Mouse (Mus musculus) frontal cortex, postnatal 10 days (tissue): ENCODE measurements around the gene Tdrd3.
A peak's percentile ranks its signal among the peaks of the same experiment; 100 is the strongest.

Experiments
- DNase-seq, 2 experiments: peaks; one replicate each; pipeline ENCODE4 v3.0.0; 2022; ENCODE audit warnings: low spot score in 2 of 2, mixed read lengths in 1 of 2

Tdrd3 gene

GRCm38 (mm10) chr14:87415808-87416721 is at the start of gene Tdrd3:
Gene Tdrd3 (plus strand): TSS chr14:87416639.
- peak; percentile 90 to 93 for DNase-seq

DNA sequence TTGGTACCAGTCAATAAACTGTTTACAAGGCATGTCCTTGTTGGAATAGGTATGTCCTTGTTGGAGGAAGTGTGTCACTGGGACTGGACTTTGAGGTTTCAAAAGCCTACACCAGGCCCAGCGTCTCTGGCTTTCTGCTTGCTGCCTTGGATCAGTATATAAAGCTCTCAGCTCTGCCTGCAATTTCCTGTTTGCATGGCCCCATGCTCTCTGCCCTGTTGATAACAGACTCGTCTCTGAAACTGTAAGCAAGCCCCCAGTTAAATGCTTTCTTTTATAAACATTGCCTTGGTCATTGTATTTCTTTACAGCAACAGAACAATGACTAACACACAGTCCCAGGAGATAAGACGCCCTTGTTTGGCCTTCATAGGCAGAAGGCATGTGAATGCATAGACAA is 49.3 kb upstream of the Tdrd3 start:
- DNase-seq = no peak

DNA sequence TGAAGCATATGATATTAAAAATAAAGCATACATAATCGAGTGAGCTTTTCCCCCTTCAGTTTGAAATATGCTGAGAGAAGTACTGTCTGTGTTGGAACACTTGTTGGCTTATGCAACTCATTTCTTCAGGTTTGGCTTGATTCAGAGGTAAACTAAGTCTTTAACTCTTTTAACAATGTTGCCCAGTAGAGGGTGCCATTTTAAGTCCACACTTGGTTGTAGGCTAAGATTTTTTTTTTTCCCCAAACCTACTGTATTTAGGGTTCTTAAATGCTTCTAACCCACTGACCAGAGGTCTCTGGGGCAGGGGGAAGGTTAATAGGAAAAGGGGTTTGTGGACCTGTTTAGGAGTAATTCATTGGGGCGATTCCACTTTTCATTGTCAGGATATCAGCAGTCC is 33.4 kb upstream of the Tdrd3 start:
- no peak for DNase-seq

- DNase-seq = no peak
These were observed 31.9 kb upstream of the Tdrd3 start for GRCm38 (mm10) chr14:87384288-87385268.

DNA sequence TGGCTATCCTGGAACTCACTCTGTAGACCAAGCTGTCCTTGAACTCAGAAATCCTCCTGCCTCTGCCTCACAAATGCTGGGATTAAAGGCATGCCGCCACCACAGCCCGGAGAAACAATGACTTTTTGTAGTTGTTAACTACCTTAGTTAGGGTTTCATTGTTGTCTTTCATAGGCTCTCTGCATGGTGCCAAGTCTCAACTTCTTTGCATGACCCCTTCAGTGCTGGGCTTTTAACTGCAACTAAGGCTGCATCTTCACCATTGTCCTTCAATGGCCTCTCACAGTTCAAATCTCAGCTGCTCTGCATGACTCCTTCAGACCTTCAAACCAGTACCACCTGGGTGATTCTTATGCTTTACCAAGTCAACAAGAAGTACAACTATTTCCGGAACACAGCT is 23.3 kb upstream of the Tdrd3 start:
- DNase-seq = no peak

GRCm38 (mm10) chr14:87396643-87397042 is 19.8 kb upstream of the Tdrd3 start:
- no peak for DNase-seq

DNA sequence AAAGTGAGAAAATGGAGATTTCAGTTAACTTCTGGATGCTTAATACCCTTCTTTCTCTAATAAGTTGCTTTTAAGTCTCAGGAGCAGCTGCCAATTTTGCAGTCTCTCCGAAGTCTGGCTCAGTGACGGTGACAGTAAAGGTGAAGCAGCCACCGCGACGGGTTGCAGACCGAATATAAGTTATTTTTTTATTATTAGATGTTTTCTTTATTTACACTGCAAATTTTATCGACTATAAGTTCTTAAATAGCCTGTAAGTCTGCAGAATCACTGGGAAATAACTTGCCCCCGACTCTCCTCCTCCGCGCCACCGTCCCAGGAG is 992 bp upstream of the Tdrd3 start:
- no peak for DNase-seq

DNA sequence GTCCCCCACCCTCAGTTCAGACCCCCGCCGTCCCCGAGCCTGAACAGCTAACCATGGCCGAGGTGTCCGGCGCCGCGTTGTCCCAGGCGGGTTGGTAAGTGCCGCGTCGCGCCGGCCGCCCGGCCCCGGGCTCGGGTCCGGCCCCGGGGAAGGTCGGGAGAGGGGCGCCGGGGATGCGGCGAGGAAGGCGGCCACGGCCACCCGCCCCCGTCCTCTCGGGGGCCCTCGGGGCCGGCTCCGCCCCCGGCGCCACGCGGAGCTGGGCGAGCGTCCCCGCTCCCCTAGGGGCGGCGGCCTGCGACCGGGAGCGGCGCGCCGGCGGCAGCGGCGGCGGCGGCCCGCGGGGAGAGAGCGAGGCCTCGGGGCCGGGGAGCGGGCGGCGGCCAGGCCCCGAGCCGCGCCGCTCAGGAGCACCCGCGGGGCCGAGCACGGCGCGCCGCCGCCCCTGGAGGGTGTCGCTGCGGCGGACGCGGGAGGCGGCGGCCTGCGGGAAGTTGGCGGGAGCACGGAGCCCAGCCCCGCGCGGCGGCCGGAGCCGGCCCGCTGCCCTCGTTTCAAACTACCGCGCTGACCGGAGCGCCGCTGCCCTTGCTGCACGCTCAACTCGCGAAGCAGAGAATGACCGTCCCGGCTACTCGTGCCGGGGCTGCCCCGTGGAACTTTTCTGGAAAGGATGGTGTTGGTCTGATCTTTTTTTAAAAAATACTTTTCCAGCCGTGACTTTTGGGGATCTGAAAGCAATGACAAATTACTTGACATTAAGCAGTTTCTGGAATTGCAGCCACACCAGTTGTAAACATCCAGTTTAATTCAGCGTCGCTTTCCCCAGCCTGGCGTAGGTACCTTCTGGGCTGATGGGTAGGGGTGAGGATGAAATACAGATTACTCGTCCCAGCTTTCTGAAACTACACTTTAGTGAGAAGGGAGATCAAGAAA is 584 bp downstream of the Tdrd3 start:
- DNase-seq = peak; percentile 19 to 40

- no peak for DNase-seq
These were observed 1.2 kb downstream of the Tdrd3 start for GRCm38 (mm10) chr14:87417691-87418070.

- DNase-seq = no peak
These were observed 3.3 kb downstream of the Tdrd3 start for GRCm38 (mm10) chr14:87419740-87420139.

- DNase-seq = no peak
These were observed 4.1 kb downstream of the Tdrd3 start for GRCm38 (mm10) chr14:87420576-87420975.

GRCm38 (mm10) chr14:87422432-87422831 is 6.0 kb downstream of the Tdrd3 start:
- DNase-seq = no peak

- no peak for DNase-seq
These were observed 10.0 kb downstream of the Tdrd3 start for GRCm38 (mm10) chr14:87426297-87426922.

DNA sequence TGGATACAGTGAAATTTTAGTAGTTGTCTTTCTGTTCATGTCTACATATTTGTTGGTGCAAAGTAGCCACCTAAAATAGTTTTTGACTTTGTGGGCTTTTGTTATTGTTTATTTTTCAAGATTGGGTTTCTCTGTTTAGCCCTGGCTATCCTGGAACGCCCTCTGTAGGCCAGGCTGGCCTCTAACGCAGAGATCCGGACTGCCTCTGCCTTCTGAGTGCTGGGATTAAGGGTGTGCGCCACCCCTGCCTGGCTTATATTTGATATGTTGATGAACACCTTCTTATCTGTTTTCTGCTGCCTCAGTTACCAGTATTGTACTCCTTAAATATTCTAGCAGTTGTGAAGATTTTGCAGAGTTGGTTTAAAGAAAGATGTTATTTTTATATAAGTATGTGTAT is 10.6 kb downstream of the Tdrd3 start:
- DNase-seq = no peak

DNA sequence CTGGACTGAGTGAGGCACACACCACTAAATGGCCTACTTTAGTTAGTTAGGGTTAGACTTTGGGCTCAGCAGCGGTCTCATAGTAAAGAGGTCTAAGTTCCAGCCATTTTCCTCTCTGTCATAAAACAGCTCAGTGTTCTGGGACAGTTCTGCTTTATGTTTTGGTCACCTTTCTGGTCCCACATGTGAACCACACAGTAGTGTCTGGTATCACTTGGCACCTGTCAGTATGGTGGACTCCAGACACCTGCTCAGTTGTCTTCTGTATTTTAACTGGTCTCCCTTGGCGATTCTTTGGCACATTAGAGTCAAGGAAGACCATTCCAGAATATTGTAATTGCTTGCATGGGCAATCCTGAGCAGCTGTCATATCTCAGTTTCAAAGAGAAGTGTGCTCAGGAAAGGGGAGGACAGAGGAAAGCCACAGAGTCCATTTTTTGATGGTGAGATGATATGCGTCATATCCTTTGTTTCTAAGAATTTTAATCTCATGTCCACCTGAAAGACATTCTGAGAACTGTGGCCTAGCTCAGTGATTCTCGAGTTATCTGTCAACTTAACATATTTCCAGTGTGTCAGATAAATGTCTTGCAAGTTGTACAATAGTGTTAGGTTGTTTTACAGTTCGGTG is 11.3 kb downstream of the Tdrd3 start:
- DNase-seq = no peak

DNA sequence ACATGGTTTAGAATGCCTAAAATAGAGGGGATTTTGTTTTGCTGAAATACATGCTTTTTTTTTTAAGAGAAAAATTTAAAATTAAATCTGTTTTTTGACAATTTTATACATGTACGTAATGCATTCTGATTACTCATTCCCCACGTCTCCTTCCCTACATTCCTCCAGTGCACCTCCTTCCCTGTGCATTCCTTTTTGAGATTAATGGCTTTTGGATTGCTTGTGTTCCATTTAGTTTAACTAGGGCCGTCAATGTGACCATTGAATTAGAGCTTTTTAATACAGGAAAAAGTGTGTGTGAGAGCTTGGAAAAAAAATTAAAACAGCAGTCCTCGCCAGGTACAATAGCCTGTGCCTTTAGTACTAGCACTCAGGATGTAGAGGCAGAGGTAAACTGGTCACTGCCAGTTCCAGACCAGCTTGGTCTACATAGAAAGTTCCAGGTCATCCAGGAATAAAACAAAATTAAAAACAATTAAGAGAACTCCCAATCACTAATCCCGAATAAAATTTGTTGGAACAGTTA is 17.0 kb downstream of the Tdrd3 start:
- DNase-seq = no peak

GRCm38 (mm10) chr14:87435382-87435781 is 18.9 kb downstream of the Tdrd3 start:
- no peak for DNase-seq

- no peak for DNase-seq
These were observed 23.3 kb downstream of the Tdrd3 start for GRCm38 (mm10) chr14:87439721-87440120.

GRCm38 (mm10) chr14:87446331-87446913 is 30.0 kb downstream of the Tdrd3 start:
- no peak for DNase-seq
